Mouse (Mus musculus) B cell, adult 2 months (primary cell): ENCODE results near the gene Daam2.

Experiments used
- DNase-seq, 2 experiments: peaks; one replicate each; pipeline ENCODE4 v3.0.0; 2022

The Daam2 gene

GRCm38 (mm10) chr17:49429471-49430129 lies 134.5 kb downstream of the Daam2 start:
- no peak for DNase-seq

- DNase-seq, result peak in 1 of 2 experiments; percentile 6
Observed at GRCm38 (mm10) chr17:49428751-49429415, 135.3 kb downstream of the Daam2 start.

- DNase-seq, result peak; percentile 92 to 94
Observed at GRCm38 (mm10) chr17:49428239-49428688, 135.9 kb downstream of the Daam2 start, which contains the start of gene Mocs1. Gene Mocs1, plus strand, starts transcription at chr17:49428362.

- peak; percentile 30 to 33 for DNase-seq
Observed at GRCm38 (mm10) chr17:49427631-49428238, 136.4 kb downstream of the Daam2 start.

- no peak for DNase-seq
Observed at GRCm38 (mm10) chr17:49423872-49424271, 140.3 kb downstream of the Daam2 start.

- no peak for DNase-seq
Observed at GRCm38 (mm10) chr17:49423067-49423325, 141.1 kb downstream of the Daam2 start.

GRCm38 (mm10) chr17:49422286-49423066 lies 141.7 kb downstream of the Daam2 start:
- no peak for DNase-seq

- no peak for DNase-seq
Observed at GRCm38 (mm10) chr17:49419813-49420212, 144.3 kb downstream of the Daam2 start.

- no peak for DNase-seq
Observed at GRCm38 (mm10) chr17:49416228-49416627, 147.9 kb downstream of the Daam2 start.

GRCm38 (mm10) chr17:49413554-49413953 lies 150.6 kb downstream of the Daam2 start:
- peak; percentile 23 to 36 for DNase-seq

- DNase-seq, result no peak
Observed at GRCm38 (mm10) chr17:49412974-49413373, 151.2 kb downstream of the Daam2 start.
